Mouse (Mus musculus) erythroblast, embryonic 14.5 days (primary cell): Measurements from ENCODE around the gene Slc7a5.

Source experiments
- GATA1 ChIP-seq: IDR thresholded peaks from 2 replicates; pipeline ENCODE4 v1.6.1; 2012; ENCODE audit warnings: low read length, inconsistent platforms, mixed read lengths
- TAL1 ChIP-seq: IDR thresholded peaks from 3 replicates; pipeline ENCODE4 v1.6.1; 2012; ENCODE audit warnings: low read length, inconsistent platforms, mixed read lengths

DNA sequence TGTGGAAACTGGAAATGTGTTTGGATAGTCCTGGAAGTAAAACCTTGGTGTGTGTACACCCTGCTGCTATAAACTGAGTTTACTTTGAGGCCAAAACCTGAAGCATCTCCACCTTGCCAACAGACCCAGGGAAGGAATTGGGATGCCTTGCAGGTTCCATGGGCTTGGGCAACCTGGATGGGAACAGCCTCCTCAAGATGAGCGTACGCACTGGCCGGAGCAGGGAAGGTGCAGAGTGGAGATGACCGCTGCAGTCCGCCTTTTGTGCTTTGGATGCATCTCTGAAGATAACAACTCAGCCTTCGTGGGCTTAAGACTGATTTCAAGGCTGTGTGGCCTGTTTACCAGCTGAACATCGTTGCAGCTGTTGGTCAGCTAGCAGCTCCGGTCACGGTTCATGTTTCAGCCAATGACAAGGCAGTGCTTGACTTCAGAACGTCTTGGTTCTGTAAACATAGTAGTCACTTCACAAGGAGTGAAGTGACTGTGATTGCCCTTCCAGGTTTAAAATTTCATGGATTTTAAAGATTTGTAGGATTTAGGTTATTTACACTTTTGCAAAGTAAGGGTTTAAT is 47.6 kb upstream of the Slc7a5 start:
- no peak for TF ChIP-seq TAL1
- TF ChIP-seq GATA1 = no peak
